Mouse (Mus musculus): Measurements from ENCODE around the gene Trpm3. TPM values are rescaled to one million over a fixed set of nuclear protein-coding genes. Genes with fewer than 3 reads are reported as not detected.
"Not testable (repeated sequence)": the region's sequence is repeated elsewhere in the genome, so short reads cannot be mapped to it uniquely, and the experiment has no call there.

Gene Trpm3
- polyA plus RNA-seq, 1 experiment from 2014 or later, result 3.9 TPM

- no peaks in the 10 kb centered on the region for H3K27me3 ChIP-seq (ENCODE audit: control insufficient read depth, insufficient read depth, low read length)
- H3K27ac ChIP-seq (ENCODE audit: low read depth, low read length), result no peak overlapping the region
- 90% methylated on average over 7 of the region's 7 CpGs for WGBS
- H3K4me1 ChIP-seq (ENCODE audit: control insufficient read depth, insufficient read depth, low read length), result no peaks in the 10 kb centered on the region
- H3K36me3 ChIP-seq (ENCODE audit: control insufficient read depth, insufficient read depth, low read length), result no peaks in the 10 kb centered on the region
- no peak for ATAC-seq (ENCODE audit: low FRiP score, low TSS enrichment)
- H3K9me3 ChIP-seq (ENCODE audit: control insufficient read depth, low read length), result no peaks in the 10 kb centered on the region
- no peak overlapping the region for H3K4me2 ChIP-seq (replicated peaks; ENCODE audit: low read depth, low read length)
- no peak overlapping the region for H3K4me3 ChIP-seq (ENCODE audit: low read length)
- H3K9ac ChIP-seq (ENCODE audit: low read depth, low read length), result no peak overlapping the region
These were observed 887.6 kb downstream of the Trpm3 start for GRCm38 (mm10) chr19:23026427-23026826.

GRCm38 (mm10) chr19:23028283-23028682, 889.4 kb downstream of the Trpm3 start:
- WGBS, result 73% methylated on average over 5 of the region's 5 CpGs
- no peaks in the 10 kb centered on the region for H3K27me3 ChIP-seq (ENCODE audit: control insufficient read depth, insufficient read depth, low read length)
- H3K9me3 ChIP-seq (ENCODE audit: control insufficient read depth, low read length), result no peaks in the 10 kb centered on the region
- H3K9ac ChIP-seq (ENCODE audit: low read depth, low read length), result no peak overlapping the region
- no peak overlapping the region for H3K4me3 ChIP-seq (ENCODE audit: low read length)
- no peak overlapping the region for H3K4me2 ChIP-seq (replicated peaks; ENCODE audit: low read depth, low read length)
- no peak overlapping the region for H3K27ac ChIP-seq (ENCODE audit: low read depth, low read length)
- no peaks in the 10 kb centered on the region for H3K36me3 ChIP-seq (ENCODE audit: control insufficient read depth, insufficient read depth, low read length)
- H3K4me1 ChIP-seq (ENCODE audit: control insufficient read depth, insufficient read depth, low read length), result no peaks in the 10 kb centered on the region
- ATAC-seq (ENCODE audit: low FRiP score, low TSS enrichment), result no peak

GRCm38 (mm10) chr19:23033343-23033742, 894.5 kb downstream of the Trpm3 start:
- WGBS, result 46% methylated on average over 1 of the region's 1 CpGs
- not testable (repeated sequence) for H3K4me3 ChIP-seq (ENCODE audit: low read length); H3K4me2 ChIP-seq (replicated peaks; ENCODE audit: low read depth, low read length); H3K9me3 ChIP-seq (ENCODE audit: control insufficient read depth, low read length); H3K4me1 ChIP-seq (ENCODE audit: control insufficient read depth, insufficient read depth, low read length); ATAC-seq (ENCODE audit: low FRiP score, low TSS enrichment); H3K27me3 ChIP-seq (ENCODE audit: control insufficient read depth, insufficient read depth, low read length); H3K9ac ChIP-seq (ENCODE audit: low read depth, low read length); H3K27ac ChIP-seq (ENCODE audit: low read depth, low read length); H3K36me3 ChIP-seq (ENCODE audit: control insufficient read depth, insufficient read depth, low read length)

GRCm38 (mm10) chr19:23034117-23034516, 895.3 kb downstream of the Trpm3 start:
- ATAC-seq (ENCODE audit: low FRiP score, low TSS enrichment), result no peak
- no peaks in the 10 kb centered on the region for H3K4me1 ChIP-seq (ENCODE audit: control insufficient read depth, insufficient read depth, low read length)
- 69% methylated on average over 5 of the region's 5 CpGs for WGBS

GRCm38 (mm10) chr19:23034933-23035332, 896.1 kb downstream of the Trpm3 start:
- no peak overlapping the region for H3K4me3 ChIP-seq (ENCODE audit: low read length)
- no peaks in the 10 kb centered on the region for H3K4me1 ChIP-seq (ENCODE audit: control insufficient read depth, insufficient read depth, low read length)
- no peak overlapping the region for H3K4me2 ChIP-seq (replicated peaks; ENCODE audit: low read depth, low read length)
- no peaks in the 10 kb centered on the region for H3K9me3 ChIP-seq (ENCODE audit: control insufficient read depth, low read length)
- no peak overlapping the region for H3K27ac ChIP-seq (ENCODE audit: low read depth, low read length)
- H3K9ac ChIP-seq (ENCODE audit: low read depth, low read length), result no peak overlapping the region
- no peaks in the 10 kb centered on the region for H3K27me3 ChIP-seq (ENCODE audit: control insufficient read depth, insufficient read depth, low read length)
- no peak for ATAC-seq (ENCODE audit: low FRiP score, low TSS enrichment)
- no peaks in the 10 kb centered on the region for H3K36me3 ChIP-seq (ENCODE audit: control insufficient read depth, insufficient read depth, low read length)
- 94% methylated on average over 4 of the region's 4 CpGs for WGBS

More at GRCm38 (mm10) chr19:23034117-23034516, 895.3 kb downstream of the Trpm3 start:
- no peak overlapping the region for H3K4me2 ChIP-seq (replicated peaks; ENCODE audit: low read depth, low read length)
- no peaks in the 10 kb centered on the region for H3K27me3 ChIP-seq (ENCODE audit: control insufficient read depth, insufficient read depth, low read length)
- H3K36me3 ChIP-seq (ENCODE audit: control insufficient read depth, insufficient read depth, low read length), result no peaks in the 10 kb centered on the region
- H3K27ac ChIP-seq (ENCODE audit: low read depth, low read length), result no peak overlapping the region
- H3K4me3 ChIP-seq (ENCODE audit: low read length), result no peak overlapping the region
- H3K9ac ChIP-seq (ENCODE audit: low read depth, low read length), result no peak overlapping the region
- no peaks in the 10 kb centered on the region for H3K9me3 ChIP-seq (ENCODE audit: control insufficient read depth, low read length)

- no peak overlapping the region for H3K9ac ChIP-seq (ENCODE audit: low read depth, low read length)
- no peak for ATAC-seq (ENCODE audit: low FRiP score, low TSS enrichment)
- no peaks in the 10 kb centered on the region for H3K9me3 ChIP-seq (ENCODE audit: control insufficient read depth, low read length)
- no peak overlapping the region for H3K4me3 ChIP-seq (ENCODE audit: low read length)
- no peaks in the 10 kb centered on the region for H3K27me3 ChIP-seq (ENCODE audit: control insufficient read depth, insufficient read depth, low read length)
- H3K4me1 ChIP-seq (ENCODE audit: control insufficient read depth, insufficient read depth, low read length), result no peaks in the 10 kb centered on the region
- WGBS, result 92% methylated on average over 3 of the region's 3 CpGs
- H3K27ac ChIP-seq (ENCODE audit: low read depth, low read length), result no peak overlapping the region
- H3K36me3 ChIP-seq (ENCODE audit: control insufficient read depth, insufficient read depth, low read length), result no peaks in the 10 kb centered on the region
- H3K4me2 ChIP-seq (replicated peaks; ENCODE audit: low read depth, low read length), result no peak overlapping the region
These were observed 896.9 kb downstream of the Trpm3 start for GRCm38 (mm10) chr19:23035786-23036185.

- no peaks in the 10 kb centered on the region for H3K36me3 ChIP-seq (ENCODE audit: control insufficient read depth, insufficient read depth, low read length)
- H3K9me3 ChIP-seq (ENCODE audit: control insufficient read depth, low read length), result no peaks in the 10 kb centered on the region
- WGBS, result 57% methylated on average over 11 of the region's 11 CpGs
- H3K27me3 ChIP-seq (ENCODE audit: control insufficient read depth, insufficient read depth, low read length), result no peaks in the 10 kb centered on the region
- no peaks in the 10 kb centered on the region for H3K4me1 ChIP-seq (ENCODE audit: control insufficient read depth, insufficient read depth, low read length)
- no peak overlapping the region for H3K9ac ChIP-seq (ENCODE audit: low read depth, low read length)
- no peak overlapping the region for H3K4me3 ChIP-seq (ENCODE audit: low read length)
- no peak for ATAC-seq (ENCODE audit: low FRiP score, low TSS enrichment)
- no peak overlapping the region for H3K4me2 ChIP-seq (replicated peaks; ENCODE audit: low read depth, low read length)
- no peak overlapping the region for H3K27ac ChIP-seq (ENCODE audit: low read depth, low read length)
These were observed 898.1 kb downstream of the Trpm3 start for GRCm38 (mm10) chr19:23036782-23037477.

GRCm38 (mm10) chr19:23037499-23037898, 898.7 kb downstream of the Trpm3 start:
- Histone ChIP-seq H3K4me3 (ENCODE audit: low read length) (no peak overlapping the region), H3K27ac (ENCODE audit: low read depth, low read length) (no peak overlapping the region), H3K4me2 (replicated peaks; ENCODE audit: low read depth, low read length) (no peak overlapping the region), H3K36me3 (ENCODE audit: control insufficient read depth, insufficient read depth, low read length) (no peaks in the 10 kb centered on the region), H3K9me3 (ENCODE audit: control insufficient read depth, low read length) (no peaks in the 10 kb centered on the region), H3K27me3 (ENCODE audit: control insufficient read depth, insufficient read depth, low read length) (no peaks in the 10 kb centered on the region), H3K4me1 (ENCODE audit: control insufficient read depth, insufficient read depth, low read length) (no peaks in the 10 kb centered on the region), H3K9ac (ENCODE audit: low read depth, low read length) (no peak overlapping the region)
- WGBS, result 80% methylated on average over 14 of the region's 14 CpGs
- ATAC-seq (ENCODE audit: low FRiP score, low TSS enrichment), result no peak

- no peak overlapping the region for H3K4me2 ChIP-seq (replicated peaks; ENCODE audit: low read depth, low read length)
- no peaks in the 10 kb centered on the region for H3K4me1 ChIP-seq (ENCODE audit: control insufficient read depth, insufficient read depth, low read length)
- H3K27ac ChIP-seq (ENCODE audit: low read depth, low read length), result no peak overlapping the region
- no peak overlapping the region for H3K9ac ChIP-seq (ENCODE audit: low read depth, low read length)
- WGBS, result 93% methylated on average over 2 of the region's 2 CpGs
- no peaks in the 10 kb centered on the region for H3K36me3 ChIP-seq (ENCODE audit: control insufficient read depth, insufficient read depth, low read length)
- no peaks in the 10 kb centered on the region for H3K9me3 ChIP-seq (ENCODE audit: control insufficient read depth, low read length)
- no peak overlapping the region for H3K4me3 ChIP-seq (ENCODE audit: low read length)
- H3K27me3 ChIP-seq (ENCODE audit: control insufficient read depth, insufficient read depth, low read length), result no peaks in the 10 kb centered on the region
- no peak for ATAC-seq (ENCODE audit: low FRiP score, low TSS enrichment)
These were observed 899.5 kb downstream of the Trpm3 start for GRCm38 (mm10) chr19:23038321-23038720.

Measured in kidney, embryonic 14.5 days (tissue).